Mouse (Mus musculus) embryo, embryonic 10.5 days (tissue): ENCODE measurements around the gene Pon2.

ENCODE experiments used
- DNase-seq: peaks from one replicate; pipeline ENCODE4 v3.0.0-alpha.2; 2015; ENCODE audit warnings: low spot score

Gene Pon2

DNA sequence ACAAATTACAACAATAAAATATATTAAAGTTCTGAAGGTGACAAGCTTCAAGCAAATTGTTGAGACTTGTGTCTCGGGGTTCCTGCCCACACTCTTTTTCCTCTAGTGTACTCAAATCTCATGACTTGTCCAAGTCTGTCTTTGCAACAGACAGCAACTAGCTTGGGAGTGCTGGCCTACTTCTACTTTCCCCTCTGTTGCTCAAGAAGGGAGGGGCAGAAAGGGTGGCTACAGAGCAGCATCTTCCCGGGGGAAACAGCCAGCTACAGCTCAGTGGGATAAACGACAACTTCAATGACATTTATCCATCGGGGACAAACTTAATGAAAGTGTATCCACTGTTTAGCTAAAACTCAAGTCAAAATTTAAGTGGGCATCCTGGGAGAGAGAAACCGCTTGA is 5.4 kb downstream of the Pon2 start:
- DNase-seq = no peak

DNA sequence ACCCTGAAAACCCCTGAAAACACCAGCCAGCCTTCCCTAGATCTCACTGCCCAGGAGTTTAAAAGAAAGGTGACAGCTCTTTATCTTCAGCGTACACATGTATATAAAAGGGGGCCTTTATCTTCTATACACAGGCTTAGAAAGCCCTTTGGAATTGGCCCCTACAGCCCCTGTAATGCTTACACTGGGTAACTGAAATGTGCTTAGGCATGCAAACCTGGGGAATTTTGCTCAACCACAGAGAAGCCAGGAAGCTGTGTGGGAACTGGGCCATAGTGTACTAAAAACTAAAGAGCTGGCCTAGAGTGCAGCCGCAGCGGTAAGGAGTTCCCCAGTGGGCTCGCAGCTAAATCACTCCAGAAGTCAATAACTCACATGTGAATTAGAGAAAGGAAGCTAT is 6.8 kb downstream of the Pon2 start:
- DNase-seq = no peak

DNA sequence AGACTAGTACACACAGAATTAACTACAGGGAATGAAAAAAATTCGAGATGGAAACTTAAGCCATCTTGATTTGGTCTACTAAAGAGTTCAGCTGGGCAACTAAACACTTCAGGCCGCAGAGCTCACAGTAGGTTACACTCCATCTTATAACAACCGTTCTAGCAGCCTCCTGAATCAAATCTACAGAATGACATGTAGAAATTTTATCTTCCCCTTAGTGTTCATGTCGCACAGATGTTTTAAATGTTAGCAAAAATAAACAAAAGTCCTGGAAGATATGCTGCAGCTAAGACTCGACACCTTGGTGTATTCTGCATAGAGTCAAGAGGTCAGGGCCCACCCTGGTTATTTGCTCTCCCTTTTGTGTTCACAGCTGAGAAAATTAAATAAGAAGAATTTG is 10.3 kb downstream of the Pon2 start:
- DNase-seq = peak; percentile 51

DNA sequence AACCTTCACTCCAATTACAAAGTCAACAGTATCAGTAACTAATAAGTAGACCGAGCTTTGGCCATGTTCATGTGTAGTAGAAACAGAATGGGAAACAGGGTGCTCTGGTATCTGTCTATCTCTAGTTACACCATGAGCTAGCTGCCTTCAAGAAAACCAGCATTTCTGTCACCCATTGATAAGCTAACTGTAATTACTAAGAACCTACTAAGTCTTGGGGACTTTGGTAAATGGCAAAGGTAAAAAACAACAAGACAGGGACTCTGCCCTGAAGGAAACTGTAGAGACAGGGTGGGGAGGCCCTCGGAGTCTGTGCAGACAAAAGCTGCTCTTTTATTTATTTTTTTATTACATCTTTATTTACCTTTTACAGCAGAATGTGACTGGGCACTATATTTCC is 10.9 kb downstream of the Pon2 start:
- DNase-seq = no peak

DNA sequence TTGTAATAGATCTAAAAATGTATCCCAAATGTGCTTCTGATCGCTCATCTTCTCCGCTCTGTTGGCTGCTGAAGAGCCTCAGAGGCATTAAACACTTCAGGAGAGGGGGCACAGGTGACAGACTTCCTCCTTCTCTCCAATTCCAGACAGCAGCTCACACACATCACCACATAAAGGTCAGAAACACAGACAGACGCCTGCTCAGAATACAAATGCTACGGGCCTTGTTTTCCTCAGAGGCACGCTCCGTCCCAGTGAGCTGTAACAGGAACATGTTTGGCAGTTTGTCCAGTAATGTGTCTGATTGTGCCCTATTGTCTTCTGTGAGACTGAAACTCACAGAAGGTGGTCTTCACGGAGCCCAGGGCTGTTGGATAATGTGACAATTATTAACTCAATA is 15.8 kb downstream of the Pon2 start:
- DNase-seq = no peak

DNA sequence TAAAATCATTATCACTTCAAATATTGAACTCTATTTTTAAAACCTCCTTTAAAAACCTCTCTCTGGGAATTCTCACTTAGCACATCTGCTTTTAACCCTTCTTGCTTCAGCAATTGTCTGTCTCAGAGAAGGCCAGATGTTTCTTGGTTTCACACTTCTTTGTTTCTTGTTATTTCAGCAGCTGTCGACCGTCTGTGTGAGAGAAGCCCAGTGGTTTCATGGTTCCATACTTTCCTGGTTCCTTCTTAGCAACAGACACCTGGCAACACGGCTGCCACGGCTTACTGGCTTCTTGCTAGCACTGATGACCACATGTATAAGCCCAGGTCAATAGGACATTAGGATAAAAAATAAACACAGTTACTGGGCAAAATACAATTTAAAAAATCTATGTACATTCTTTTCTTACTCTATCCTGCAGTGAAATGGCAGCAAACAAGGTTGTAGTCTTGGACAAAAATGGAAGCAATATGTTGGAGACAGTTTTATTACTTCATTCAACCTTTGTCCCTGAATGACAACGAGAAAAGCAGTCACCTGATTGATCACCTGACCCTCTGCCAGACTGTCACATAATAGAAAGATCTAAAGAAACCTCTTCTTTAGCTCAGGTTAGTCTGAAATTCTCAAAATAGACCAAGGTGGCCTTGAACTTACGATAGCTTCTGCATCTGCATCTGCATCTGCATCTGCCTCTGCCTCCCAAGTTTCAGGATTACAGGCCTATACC is 17.5 kb downstream of the Pon2 start:
- DNase-seq = peak; percentile 41

DNA sequence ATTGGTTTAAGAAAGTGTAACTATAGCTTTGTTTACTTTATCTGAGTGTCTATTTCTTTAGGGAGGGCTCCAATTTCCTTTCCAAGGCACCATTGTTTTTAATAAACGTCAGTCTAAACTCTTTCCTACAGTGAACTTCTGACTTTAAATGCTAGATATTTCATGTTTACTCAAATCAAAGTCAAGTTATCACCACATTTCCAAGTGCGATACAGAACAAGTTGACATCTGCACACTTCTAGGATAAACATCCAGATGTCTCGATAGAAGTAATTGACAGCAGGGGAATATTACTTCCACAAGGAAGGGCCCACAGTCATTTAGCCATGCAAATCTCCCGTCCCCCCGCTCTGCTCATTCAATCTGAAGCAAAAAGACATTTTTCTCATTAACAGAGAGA is 20.3 kb downstream of the Pon2 start:
- no peak for DNase-seq

DNA sequence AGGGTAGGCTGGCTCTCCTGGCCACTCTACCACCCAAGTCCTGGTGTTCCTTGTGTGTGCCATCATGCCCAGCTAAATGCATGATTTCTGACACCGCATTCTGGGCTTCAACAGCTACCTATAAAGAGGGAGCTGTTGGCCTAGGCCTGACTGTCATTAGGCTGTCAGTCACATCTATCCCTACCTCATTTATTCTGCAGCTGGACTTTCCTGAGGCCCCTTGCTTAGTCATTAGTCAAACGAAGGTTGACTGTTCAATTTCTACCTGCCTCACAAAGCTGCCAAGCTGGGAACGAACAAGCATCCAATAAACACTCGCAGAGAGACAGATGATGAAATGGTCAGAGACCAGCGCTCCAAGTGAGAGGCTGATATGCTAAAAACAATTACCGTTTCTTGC is 28.6 kb downstream of the Pon2 start:
- DNase-seq = no peak

DNA sequence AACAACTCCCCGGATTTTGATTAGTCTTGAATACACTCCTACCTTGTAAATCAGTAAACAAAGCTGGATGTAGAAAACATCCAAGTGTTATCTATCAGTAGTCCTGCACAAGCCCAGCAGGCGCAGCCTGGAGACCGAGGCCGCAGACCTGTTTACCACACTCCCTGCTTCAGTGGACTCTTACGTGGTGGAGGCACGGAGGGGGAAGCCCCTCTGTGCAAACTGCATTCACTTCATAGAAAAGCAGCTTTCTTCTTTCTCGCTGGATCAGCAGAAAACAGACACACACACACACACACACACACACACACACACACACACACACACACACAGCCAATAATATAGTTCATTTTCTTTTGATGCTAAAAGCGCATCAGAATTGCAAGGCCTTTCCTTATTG is 33.5 kb downstream of the Pon2 start:
- DNase-seq = no peak

DNA sequence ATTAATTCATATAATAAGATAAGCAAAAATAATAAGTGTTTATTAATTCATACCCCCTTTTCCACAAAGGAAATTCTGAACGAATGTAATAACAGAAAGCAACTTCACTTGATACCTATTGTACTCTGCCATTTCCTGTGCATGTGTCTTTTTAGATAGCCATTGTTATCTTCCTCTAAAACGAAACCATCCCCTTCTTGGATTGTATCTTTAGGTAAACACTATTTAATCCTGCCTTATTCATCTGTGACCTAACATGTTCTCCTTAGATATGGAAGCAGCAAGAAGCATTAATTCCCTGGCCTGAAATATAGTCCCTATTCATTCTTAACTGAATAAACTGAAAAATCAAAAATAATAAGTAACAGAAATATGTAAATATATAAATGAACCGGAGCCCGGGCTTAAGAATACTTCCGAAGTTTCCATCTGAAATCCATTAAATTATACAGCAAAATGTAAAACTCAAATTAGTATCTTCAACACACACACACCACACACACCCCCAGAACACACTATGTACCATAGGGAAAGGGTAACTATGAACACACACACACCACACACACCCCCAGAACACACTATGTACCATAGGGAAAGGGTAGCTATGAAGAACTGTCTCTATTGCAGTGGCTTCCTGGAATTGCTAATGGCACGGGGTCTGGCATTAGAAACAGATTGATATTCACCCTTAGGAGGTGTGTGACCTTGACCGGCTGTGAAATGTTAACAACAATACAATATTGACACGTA is 34.8 kb downstream of the Pon2 start:
- DNase-seq = no peak

DNA sequence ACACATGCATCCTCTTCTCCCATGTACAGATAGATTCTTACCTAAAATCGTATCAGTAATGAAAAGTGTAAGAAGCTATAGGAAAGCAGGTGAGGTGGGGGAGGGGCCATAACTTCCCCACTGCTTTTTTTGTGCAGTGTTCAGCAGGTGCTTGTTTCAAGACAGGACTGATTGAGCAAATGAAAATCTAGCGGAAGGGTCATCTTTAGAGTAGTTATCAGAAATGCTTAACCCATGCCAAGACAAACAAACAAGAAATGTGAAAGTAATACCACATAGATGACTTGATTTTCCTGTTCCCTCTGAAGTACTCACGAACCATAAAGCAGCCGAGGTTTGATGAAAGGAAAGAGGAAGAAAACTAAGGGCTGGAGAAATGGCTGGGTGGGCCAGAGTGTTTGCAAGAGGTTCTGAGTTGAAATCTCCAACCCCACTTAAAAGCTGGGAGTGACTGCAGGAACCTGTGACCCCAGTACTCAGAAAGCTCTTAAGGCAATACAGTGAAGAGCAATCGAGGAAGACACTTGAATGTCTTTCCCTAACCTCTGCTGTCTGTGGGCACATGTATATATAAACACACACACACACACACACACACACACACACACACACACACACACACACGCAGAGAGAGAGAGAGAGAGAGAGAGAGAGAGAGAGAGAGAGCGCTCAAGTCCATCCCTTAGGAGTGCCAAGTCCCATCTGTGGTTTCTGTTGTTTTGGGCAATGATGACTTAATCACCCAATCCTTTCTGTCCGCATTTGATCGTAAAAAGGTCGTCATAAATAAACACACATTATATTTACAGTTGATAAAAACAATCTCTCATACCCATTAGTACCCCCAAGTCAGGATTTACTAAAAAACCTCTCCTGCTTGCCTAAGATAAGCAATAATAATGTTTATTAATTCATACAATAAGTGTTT is 35.7 kb downstream of the Pon2 start:
- no peak for DNase-seq

DNA sequence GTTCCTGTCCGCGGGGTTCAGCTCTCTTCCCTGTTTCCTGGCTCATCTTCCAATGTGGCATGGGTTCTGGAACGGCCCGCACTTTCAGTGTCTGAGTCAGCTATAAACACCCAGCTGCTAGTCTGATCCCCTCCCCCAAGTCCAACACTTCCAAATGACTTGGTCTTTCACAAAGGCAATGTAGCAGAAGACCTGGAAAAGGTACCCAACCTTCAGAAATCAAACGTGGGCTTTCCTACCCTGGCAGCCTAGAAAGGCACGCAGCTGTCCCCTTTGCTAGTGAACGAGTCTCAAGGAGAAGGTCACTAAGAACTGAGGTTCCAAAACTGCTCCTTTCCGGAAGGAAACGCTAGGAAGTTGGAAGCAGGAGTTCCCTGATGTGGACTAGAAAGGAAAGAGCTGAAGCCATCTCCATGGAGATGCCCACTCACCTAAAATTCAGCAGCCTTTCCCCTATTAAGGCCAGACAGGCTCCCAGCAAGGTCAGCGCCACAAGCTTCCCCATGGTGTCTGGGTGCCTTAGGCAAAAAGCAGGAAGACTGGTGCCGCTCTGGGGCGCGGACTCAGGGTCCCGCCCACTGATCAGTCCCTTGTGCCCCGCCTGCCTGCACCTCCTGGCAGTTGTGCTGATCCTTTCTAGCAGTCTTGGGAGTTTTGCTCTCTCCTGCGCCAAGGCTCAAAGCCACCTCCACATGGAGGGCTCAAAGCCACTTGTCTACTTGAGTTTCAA is 42.4 kb downstream of the Pon2 start, which contains the start of gene Pon3:
Gene Pon3, minus strand, starts transcription at position 565 of the 730 bp plus-strand sequence.
- DNase-seq = peak; percentile 71

DNA sequence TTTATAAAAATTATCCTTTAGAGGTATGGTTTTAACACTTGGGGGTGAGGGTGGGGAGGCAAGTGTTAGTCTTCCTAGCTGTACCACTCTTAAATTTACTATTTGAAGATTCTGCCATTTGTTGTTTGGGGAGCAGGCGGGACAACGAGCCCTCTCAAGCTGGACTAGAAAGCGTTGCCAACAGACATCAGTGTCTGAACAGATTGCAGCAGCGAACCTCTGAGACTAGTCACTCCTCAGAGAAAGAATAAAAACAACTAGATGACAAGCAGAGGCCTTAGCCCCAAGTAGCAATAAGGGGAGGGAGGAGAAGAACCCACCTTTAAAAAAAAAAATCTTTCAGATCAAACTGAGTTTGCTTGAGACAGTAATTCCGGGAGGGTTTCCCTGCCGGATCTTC is 43.0 kb downstream of the Pon2 start:
- no peak for DNase-seq

DNA sequence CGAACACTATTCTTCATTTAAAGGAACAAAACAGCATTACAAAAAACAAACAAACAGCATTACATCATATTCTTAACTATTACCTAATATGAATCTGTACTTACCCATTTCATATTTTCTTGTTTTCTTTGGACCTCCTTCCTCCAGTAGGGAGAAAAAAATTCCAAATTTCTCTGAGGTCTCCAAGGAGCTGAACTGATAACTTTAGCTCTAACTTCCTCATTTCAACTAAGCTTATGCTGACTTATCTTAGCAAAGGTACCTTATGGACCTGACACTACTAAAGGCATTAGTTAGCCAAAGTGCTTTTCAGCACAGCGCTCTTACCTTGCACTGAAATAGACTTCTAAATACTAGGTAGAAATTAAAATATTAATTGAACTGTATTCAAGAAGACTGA is 43.4 kb downstream of the Pon2 start:
- DNase-seq = no peak

DNA sequence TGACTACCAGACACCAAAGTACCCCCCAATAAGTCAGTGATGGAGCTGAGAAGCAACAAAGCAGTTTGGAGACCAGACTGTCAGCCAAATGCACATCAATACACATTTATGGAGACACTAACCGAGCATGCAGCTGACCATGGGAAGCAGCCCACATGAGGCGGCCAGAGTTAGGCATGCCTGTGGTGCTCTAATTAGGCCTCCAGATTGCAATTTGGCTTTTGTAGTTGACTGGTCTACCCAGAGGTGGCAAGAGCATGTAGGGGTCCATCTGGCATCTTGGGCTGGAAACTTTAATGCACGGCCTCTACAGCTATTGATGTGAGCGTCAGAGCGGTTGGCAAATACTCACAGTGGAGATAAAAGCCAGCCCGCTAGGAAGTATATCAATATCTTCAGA is 52.3 kb downstream of the Pon2 start:
- DNase-seq = no peak

DNA sequence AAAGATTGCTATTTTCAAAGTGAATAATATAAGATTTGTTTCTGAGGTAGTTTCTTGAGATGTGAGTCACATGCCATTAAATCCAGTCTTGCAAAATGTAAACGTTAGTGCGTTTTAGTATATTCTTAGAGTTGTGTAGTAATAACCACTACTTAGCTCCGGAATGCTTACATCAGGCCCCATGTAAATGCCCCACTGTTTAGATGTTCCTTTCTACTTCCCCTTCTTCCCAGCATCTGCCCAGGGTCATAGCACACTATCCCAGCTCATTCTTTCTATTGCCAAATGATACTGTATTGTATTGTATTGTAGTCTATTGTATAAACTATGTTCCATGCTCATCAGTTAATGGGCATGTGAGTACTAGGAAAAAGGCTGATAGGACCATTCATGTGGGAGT is 59.5 kb downstream of the Pon2 start:
- DNase-seq = no peak

DNA sequence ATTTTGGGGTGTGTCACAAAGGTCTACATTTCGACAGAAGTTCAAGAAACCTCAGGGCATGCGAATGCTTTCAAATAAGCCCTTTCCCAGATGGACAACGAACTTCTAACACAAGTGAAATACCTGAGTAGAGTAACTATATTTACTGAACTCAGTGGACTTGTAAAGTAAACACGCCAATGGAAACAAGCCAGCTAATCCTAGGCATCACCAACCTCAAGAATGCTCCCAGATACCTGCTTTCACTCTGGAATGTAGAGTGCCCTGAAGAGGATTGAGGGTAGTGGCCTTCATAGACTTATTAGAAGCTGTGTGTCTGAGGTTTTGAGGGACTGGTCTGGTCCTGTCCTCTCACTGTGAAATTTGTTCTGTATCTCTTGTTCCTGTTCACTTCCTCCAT is 60.7 kb downstream of the Pon2 start:
- DNase-seq = no peak

DNA sequence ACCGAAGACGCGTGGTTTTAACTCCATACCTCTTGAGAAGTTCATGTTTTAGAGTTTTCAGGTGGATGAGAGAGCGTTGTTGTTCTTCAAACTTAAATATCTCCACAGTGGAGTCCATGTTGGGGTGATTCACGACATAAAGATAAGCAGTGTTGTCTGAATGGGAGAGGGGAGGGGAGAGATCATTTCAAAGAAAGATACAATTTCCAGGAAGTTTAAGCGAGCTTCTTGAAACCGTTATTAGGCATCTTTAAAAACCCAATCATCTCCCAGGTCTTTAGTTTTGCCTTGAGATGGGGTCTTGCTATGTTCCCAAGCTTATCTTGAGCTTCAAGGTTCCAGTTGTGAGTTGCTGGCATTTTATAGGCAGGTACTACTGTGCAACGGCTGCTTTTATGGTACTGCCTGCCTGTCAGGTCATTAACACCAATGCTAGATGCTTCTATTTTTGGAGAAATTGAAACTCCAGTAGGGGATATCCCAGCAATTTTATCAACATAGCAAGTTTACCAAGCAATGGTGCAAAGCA is 61.3 kb downstream of the Pon2 start:
- no peak for DNase-seq

DNA sequence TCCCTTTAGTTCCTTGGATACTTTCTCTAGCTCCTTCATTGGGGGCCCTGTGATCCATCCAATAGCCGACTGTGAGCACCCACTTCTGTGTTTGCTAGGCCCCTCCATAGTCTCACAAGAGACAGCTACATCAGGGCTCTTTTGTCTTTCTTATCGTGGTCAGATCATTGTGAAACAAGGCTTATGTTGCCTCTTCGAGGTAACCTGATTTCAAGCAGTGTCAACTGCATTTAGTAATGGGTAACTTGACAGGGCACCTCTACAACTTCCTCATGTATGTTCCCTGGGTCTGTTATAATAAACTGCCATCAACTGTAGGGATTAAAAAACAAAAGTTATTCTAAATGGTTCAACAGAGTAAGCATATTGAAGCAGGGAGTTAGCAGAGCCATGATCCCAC is 63.7 kb downstream of the Pon2 start:
- no peak for DNase-seq

DNA sequence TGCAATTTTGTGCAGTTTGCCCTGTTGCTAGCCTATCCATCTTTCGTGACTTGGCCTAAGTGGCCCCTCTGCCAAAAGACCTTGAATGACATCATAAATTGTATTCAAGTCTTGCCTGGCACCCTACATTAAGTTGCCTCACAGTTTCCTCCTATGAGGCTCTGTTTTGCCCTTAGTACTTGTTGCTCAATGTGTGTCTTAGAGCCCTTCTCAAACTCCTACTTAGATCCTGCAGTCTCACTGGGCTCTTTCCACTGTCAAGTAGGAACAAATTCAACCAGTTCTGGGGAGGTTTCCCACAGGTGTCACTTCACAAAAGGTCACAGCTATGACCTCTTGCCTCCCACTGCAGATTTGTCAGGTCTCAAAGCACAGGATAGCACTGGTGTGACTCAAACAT is 64.4 kb downstream of the Pon2 start:
- no peak for DNase-seq

DNA sequence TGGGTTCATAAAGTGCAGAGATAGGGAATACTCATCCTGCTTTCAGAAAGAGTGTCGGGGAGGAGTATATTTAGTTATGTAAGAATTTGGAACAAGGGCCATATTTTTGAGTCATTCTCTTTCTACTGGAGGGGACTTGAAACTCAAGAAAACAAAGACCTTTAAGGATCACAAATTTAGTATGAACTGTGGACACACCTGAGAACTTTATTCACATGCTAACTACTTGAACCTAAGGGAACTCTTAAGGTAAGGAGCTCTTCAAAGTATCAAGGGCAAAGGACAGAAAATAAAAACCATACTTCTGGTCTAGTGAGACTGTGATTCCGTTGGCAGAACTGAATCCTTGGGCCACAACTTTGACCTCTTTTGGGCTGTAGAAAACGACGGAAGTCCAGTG is 66.2 kb downstream of the Pon2 start:
- DNase-seq = no peak

DNA sequence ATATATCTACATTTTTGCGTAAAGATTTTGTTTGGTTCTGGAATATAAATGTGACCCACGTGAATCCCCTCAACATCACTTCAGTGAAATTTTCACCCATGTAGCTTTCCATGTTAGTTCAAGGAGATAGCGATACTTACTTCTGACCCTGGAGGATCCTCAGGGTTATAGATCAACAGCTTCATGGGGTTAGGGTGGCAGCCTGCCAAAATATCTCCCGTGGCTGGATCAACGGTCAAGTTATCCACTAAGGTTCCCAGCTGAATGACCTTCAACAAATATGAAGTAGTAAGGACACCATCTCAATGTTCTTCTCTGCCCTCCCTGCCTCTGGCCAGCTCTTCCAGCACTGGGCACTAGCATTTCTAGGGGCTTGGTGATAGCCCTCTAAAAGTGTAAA is 68.0 kb downstream of the Pon2 start:
- DNase-seq = no peak
